Mouse (Mus musculus) liver, adult 2 months (tissue): Measurements from ENCODE around the gene Anks1b.

Source experiments
- CTCF ChIP-seq: fragments of 200-500 bp; IDR thresholded peaks from 2 replicates; pipeline ENCODE4 v1.5.1; 2011; ENCODE audit warnings: low read depth, low read length, control low read depth
- POLR2A ChIP-seq: fragments of 200-500 bp; IDR thresholded peaks from 2 replicates; pipeline ENCODE4 v1.6.1; 2011; ENCODE audit warnings: low read length, control low read depth; ENCODE audit not compliant: insufficient read depth; ENCODE audit errors: extremely low read depth

GRCm38 (mm10) chr10:89868836-89869235 lies 4.5 kb upstream of the Anks1b start:
- TF ChIP-seq CTCF (no peak), POLR2A (no peak)
